Mouse (Mus musculus): ENCODE data around the gene Dus4l. TPM values are rescaled to one million over a fixed set of nuclear protein-coding genes. Genes with fewer than 3 reads are reported as not detected.
"Not testable (repeated sequence)": the region's sequence is repeated elsewhere in the genome, so short reads cannot be mapped to it uniquely, and the experiment has no call there.

Gene Dus4l
- polyA plus RNA-seq, 1 experiment from 2014 or later: 11.8 TPM

- WGBS: 2% methylated on average over 73 of the region's 73 CpGs
- H3K27me3 ChIP-seq (ENCODE audit: low read depth, poor library complexity, severe bottlenecking): no peaks in the 10 kb centered on the region
These were observed 20.0 kb downstream of the Dus4l start, which contains the start of gene Bcap29 for GRCm38 (mm10) chr12:31634343-31635239. TSS of gene Bcap29 (minus strand) at chr12:31634658.

DNA sequence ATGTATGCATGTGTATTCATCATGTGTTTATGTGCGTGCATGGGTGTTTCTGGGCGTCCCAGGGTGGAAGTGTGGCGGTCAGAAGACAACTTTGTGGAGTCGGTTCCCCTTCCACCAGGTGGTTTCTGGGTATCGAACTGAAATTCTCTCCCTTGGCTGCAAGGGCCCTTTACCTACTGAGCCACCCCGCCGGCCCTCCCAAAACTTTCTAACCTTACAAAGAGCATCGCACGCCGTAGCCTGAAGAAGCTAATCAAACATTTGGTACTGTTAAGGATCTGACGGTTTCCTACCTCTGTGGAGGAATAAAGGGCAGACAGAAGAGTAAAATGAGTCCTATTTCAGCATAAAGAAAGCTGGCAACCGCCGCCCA is 20.7 kb downstream of the Dus4l start:
- Histone ChIP-seq H3K27ac (peak overlapping the region; percentile 92), H3K36me3 (0 out of 2 replicates have a peak, but pooled peaks cover 5% of the 10 kb centered on the region), H3K9me3 (replicated peaks) (no peaks in the 10 kb centered on the region), H3K4me3 (peak overlapping the region; percentile 64), H3K4me1 (peaks cover 17% of the 10 kb centered on the region), H3K27me3 (ENCODE audit: low read depth, poor library complexity, severe bottlenecking) (no peaks in the 10 kb centered on the region)
- DNase-seq (ENCODE audit: low spot score): peak; percentile 51
- 15% methylated on average over 13 of the region's 13 CpGs for WGBS

More at GRCm38 (mm10) chr12:31634343-31635239, 20.0 kb downstream of the Dus4l start, which contains the start of gene Bcap29:
- Histone ChIP-seq H3K4me3 (peak within 1 kb of the TSS; percentile 64), H3K4me1 (peaks cover 17% of the 10 kb centered on the region), H3K9me3 (replicated peaks) (no peaks in the 10 kb centered on the region), H3K27ac (peak within 1 kb of the TSS; percentile 92), H3K36me3 (0 out of 2 replicates have a peak, but pooled peaks cover 5% of the 10 kb centered on the region)
- DNase-seq (ENCODE audit: low spot score): peak; percentile 83

- H3K9me3 ChIP-seq (replicated peaks); H3K27ac ChIP-seq; H3K4me3 ChIP-seq; H3K27me3 ChIP-seq (ENCODE audit: low read depth, poor library complexity, severe bottlenecking); DNase-seq (ENCODE audit: low spot score); H3K4me1 ChIP-seq: not testable (repeated sequence)
- 92% methylated on average over 9 of the region's 9 CpGs for WGBS
- H3K36me3 ChIP-seq: peaks cover 19% of the 10 kb centered on the region
These were observed 26.2 kb downstream of the Dus4l start for GRCm38 (mm10) chr12:31628396-31628795.

DNA sequence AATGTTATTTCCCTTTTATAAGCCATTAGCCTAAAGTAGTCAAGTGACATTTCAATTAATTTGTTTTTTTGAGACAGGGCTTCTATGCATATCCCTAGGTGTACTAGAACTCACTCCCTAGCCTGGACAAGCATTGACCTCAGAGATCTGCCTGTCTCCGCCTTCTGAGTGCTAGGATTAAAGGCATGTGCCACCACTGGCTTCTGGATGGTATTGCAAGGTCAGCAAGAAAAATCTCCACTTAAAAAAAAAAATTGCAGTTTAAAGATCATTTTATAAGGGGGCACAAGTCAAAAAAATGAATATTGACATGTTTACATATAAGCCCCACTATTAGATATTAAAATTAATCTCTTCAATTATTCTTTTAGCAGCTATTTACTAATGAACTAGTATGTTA is 29.6 kb downstream of the Dus4l start:
- H3K4me3 ChIP-seq: no peak overlapping the region
- no peaks in the 10 kb centered on the region for H3K4me1 ChIP-seq
- no peaks in the 10 kb centered on the region for H3K27me3 ChIP-seq (ENCODE audit: low read depth, poor library complexity, severe bottlenecking)
- DNase-seq (ENCODE audit: low spot score): no peak
- peaks cover 19% of the 10 kb centered on the region for H3K36me3 ChIP-seq
- H3K9me3 ChIP-seq (replicated peaks): no peaks in the 10 kb centered on the region
- no peak overlapping the region for H3K27ac ChIP-seq
- WGBS: 92% methylated on average over 1 of the region's 1 CpGs

- H3K27ac ChIP-seq: no peak overlapping the region
- H3K36me3 ChIP-seq: peaks cover 17% of the 10 kb centered on the region
- H3K4me1 ChIP-seq: no peaks in the 10 kb centered on the region
- 82% methylated on average over 8 of the region's 8 CpGs for WGBS
- H3K9me3 ChIP-seq (replicated peaks): no peaks in the 10 kb centered on the region
- H3K27me3 ChIP-seq (ENCODE audit: low read depth, poor library complexity, severe bottlenecking): no peaks in the 10 kb centered on the region
- no peak for DNase-seq (ENCODE audit: low spot score)
- H3K4me3 ChIP-seq: no peak overlapping the region
These were observed 34.5 kb downstream of the Dus4l start for GRCm38 (mm10) chr12:31620106-31620505.

- Histone ChIP-seq H3K9me3 (replicated peaks) (no peaks in the 10 kb centered on the region), H3K27ac (no peak overlapping the region), H3K4me3 (no peak overlapping the region), H3K27me3 (ENCODE audit: low read depth, poor library complexity, severe bottlenecking) (no peaks in the 10 kb centered on the region), H3K36me3 (peaks cover 17% of the 10 kb centered on the region), H3K4me1 (no peaks in the 10 kb centered on the region)
- no peak for DNase-seq (ENCODE audit: low spot score)
- 78% methylated on average over 4 of the region's 4 CpGs for WGBS
These were observed 41.3 kb downstream of the Dus4l start for GRCm38 (mm10) chr12:31613353-31613752.

DNA sequence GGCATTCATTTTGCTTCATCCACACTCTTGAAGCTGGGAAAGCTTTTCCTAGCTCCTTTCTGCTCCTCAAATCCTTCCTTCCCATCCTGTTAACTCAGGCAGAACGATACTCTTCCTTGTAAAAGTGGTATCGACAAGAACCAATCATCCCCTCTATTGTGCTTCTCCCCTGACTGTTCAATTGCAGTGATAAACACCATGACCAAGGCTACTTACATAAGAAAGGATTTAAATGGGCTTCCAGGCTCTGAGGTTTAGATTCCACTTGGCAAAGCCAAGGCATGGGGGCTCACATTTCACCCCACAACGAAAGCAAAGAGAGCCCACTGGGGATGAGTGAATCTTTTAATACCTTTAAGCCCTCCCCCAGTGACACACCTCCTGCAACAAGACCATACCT is 46.5 kb downstream of the Dus4l start:
- H3K36me3 ChIP-seq: no peaks in the 10 kb centered on the region
- 46% methylated on average over 3 of the region's 3 CpGs for WGBS

GRCm38 (mm10) chr12:31604894-31605293 is 49.7 kb downstream of the Dus4l start:
- peaks cover 5% of the 10 kb centered on the region; the same call in 1 of the 2 replicates for H3K4me1 ChIP-seq
- no peaks in the 10 kb centered on the region for H3K27me3 ChIP-seq (ENCODE audit: low read depth, poor library complexity, severe bottlenecking)
- 35% methylated on average over 3 of the region's 3 CpGs for WGBS
- H3K4me3 ChIP-seq: no peak overlapping the region
- DNase-seq (ENCODE audit: low spot score): no peak
- H3K9me3 ChIP-seq (replicated peaks): no peaks in the 10 kb centered on the region
- no peaks in the 10 kb centered on the region for H3K36me3 ChIP-seq
- no peak overlapping the region for H3K27ac ChIP-seq

More for the DNA sequence above, 46.5 kb downstream of the Dus4l start:
- H3K4me1 ChIP-seq: peaks cover 5% of the 10 kb centered on the region; the same call in 1 of the 2 replicates
- no peak overlapping the region for H3K27ac ChIP-seq
- no peaks in the 10 kb centered on the region for H3K27me3 ChIP-seq (ENCODE audit: low read depth, poor library complexity, severe bottlenecking)
- no peak overlapping the region for H3K4me3 ChIP-seq
- H3K9me3 ChIP-seq (replicated peaks): no peaks in the 10 kb centered on the region
- DNase-seq (ENCODE audit: low spot score): no peak

- Histone ChIP-seq H3K36me3 (peaks cover 7% of the 10 kb centered on the region; the same call in 1 of the 2 replicates), H3K4me3 (no peak overlapping the region), H3K27me3 (ENCODE audit: low read depth, poor library complexity, severe bottlenecking) (no peaks in the 10 kb centered on the region), H3K9me3 (replicated peaks) (no peaks in the 10 kb centered on the region), H3K27ac (no peak overlapping the region), H3K4me1 (peaks cover 5% of the 10 kb centered on the region; the same call in 1 of the 2 replicates)
- no peak for DNase-seq (ENCODE audit: low spot score)
- WGBS: 80% methylated on average over 6 of the region's 6 CpGs
These were observed 51.0 kb downstream of the Dus4l start for GRCm38 (mm10) chr12:31603586-31603985.

- peaks cover 1% of the 10 kb centered on the region; the same call in 1 of the 2 replicates for H3K36me3 ChIP-seq
- DNase-seq (ENCODE audit: low spot score): no peak
- no peak overlapping the region for H3K4me3 ChIP-seq
- no peaks in the 10 kb centered on the region for H3K9me3 ChIP-seq (replicated peaks)
- no peak overlapping the region for H3K27ac ChIP-seq
- 84% methylated on average over 3 of the region's 3 CpGs for WGBS
- no peaks in the 10 kb centered on the region for H3K27me3 ChIP-seq (ENCODE audit: low read depth, poor library complexity, severe bottlenecking)
- no peaks in the 10 kb centered on the region for H3K4me1 ChIP-seq
These were observed 60.3 kb downstream of the Dus4l start for GRCm38 (mm10) chr12:31594296-31594695.

DNA sequence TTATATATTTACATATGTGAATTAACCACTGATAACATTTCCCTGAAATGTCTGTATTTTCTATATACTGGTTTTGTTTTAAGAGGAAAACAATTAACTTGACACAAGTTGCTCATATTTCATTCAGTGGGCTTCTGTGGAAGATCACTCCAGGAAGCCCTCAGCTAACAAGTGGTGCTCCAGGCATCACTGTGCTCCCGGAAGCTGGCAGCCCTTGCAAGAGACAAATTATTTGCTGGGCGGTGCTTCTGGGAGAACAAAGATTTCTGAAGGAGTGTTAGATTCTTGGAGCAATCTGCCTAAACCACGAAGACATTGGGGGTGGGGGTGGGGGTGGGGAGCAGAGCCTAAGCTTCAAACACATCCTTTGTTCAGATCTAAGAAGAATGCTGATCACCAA is 62.6 kb downstream of the Dus4l start:
- no peaks in the 10 kb centered on the region for H3K36me3 ChIP-seq
- 25% methylated on average over 3 of the region's 3 CpGs for WGBS
- H3K4me1 ChIP-seq: no peaks in the 10 kb centered on the region
- no peaks in the 10 kb centered on the region for H3K27me3 ChIP-seq (ENCODE audit: low read depth, poor library complexity, severe bottlenecking)
- no peak overlapping the region for H3K4me3 ChIP-seq
- H3K27ac ChIP-seq: no peak overlapping the region
- DNase-seq (ENCODE audit: low spot score): no peak
- no peaks in the 10 kb centered on the region for H3K9me3 ChIP-seq (replicated peaks)
